Mouse (Mus musculus): ENCODE data around the gene Col16a1. TPM values are rescaled to one million over a fixed set of nuclear protein-coding genes. Genes with fewer than 3 reads are reported as not detected.

The Col16a1 gene
- polyA plus RNA-seq, 1 experiment from 2014 or later = 7.2 TPM

DNA sequence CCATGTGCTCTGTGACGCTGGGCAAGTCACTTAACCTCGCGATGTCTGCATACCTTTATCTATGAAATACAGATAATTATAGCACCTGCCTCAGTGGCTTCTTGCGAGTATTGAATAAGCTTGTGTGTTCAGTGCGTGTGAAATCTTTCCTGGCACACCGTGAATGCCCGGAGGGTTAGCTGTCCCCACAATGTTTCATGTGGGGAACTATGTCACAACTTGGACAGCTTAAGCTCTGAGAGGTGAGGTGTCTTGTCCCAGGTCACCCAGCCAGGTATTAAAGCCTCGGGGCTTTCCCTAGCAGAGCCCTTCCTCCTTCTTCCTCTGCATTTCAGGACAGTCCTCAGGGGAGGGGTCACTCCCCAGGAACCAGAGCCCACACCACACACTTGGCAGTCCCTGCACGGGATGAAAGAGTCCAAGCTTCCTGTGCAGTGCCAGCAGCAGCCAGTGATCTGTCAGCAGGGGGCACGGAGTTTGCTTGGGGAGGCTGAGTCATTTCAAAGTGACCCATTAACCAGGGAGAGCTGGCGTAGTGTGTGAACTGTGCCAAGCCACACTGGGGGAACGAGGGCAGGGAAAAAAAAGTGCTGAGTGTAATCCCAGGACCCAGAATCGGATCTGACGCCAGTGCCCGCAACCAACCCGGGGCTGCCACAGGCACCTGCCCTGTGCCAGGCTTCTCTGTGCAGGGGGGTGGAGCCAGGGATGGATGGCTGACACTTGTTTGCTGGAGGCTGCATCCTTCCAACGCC, 27.3 kb downstream of the Col16a1 start:
- no peak for DNase-seq (ENCODE audit: low spot score)
- Histone ChIP-seq H3K4me3 (no peak overlapping the region), H3K27me3 (replicated peaks; ENCODE audit: low read depth, poor library complexity, severe bottlenecking) (peaks cover 55% of the 10 kb centered on the region), H3K4me1 (peaks cover 14% of the 10 kb centered on the region), H3K27ac (replicated peaks) (no peak overlapping the region), H3K36me3 (replicated peaks) (no peaks in the 10 kb centered on the region), H3K9me3 (no peaks in the 10 kb centered on the region)
- 74% methylated on average over 17 of the region's 17 CpGs for WGBS

DNA sequence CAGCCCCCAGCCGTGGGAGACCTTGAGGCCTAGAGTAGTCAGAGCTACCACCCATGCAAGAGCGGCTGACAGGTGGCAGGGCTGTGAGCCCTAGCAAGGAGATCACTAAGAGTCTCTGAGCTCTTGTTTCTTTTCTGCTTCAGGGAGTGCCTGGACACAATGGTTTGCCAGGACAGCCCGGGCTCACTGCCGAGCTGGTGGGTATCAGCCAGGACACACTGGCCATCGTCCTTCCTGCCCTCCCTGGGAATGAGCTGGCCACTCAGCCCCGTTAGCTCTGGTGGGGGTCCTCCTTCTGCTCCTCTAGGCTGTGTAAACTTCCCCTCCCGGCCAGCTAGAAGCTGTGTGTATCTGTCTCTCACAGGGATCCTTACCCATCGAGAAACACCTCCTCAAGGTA, 29.2 kb downstream of the Col16a1 start:
- H3K27me3 ChIP-seq (replicated peaks; ENCODE audit: low read depth, poor library complexity, severe bottlenecking) = peaks cover 69% of the 10 kb centered on the region
- no peak overlapping the region for H3K27ac ChIP-seq (replicated peaks)
- no peak overlapping the region for H3K4me3 ChIP-seq
- peaks cover 23% of the 10 kb centered on the region for H3K4me1 ChIP-seq
- DNase-seq (ENCODE audit: low spot score) = no peak
- 47% methylated on average over 8 of the region's 8 CpGs for WGBS
- H3K36me3 ChIP-seq (replicated peaks) = no peaks in the 10 kb centered on the region
- no peaks in the 10 kb centered on the region for H3K9me3 ChIP-seq

DNA sequence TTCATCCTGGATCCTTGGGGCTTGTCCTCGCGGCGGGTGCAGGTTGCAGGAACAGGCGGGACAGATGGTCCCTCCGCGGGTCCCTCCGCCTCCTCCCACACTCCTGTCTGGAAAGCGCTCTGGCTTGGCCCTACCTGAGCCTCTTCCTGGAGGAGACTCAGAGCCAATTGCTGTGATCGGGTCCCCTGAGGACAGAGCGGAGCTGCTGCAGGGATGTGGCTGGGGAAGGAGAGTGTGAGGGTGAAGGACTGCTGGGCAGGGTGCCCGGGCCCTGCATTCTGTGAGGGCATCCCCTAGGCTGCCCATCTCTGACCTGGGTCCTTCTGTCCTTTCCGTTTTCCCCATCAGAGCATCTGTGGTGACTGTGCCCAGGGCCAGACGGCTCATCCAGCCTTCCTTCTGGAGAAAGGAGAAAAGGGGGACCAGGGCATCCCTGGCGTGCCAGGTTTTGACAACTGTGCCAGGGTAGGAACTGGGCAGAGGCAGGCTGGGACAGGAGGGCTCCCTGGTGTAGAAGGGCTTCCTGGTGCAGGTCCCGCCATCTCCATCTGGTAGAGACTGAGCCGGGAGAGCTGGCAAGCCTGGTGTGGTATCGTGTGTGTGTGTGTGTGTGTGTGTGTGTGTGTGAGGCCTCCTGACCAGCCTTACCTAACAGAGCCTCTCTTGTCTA, 31.3 kb downstream of the Col16a1 start:
- peak overlapping the region; percentile 4; the same call in 1 of the 2 replicates for H3K27ac ChIP-seq (replicated peaks)

DNA sequence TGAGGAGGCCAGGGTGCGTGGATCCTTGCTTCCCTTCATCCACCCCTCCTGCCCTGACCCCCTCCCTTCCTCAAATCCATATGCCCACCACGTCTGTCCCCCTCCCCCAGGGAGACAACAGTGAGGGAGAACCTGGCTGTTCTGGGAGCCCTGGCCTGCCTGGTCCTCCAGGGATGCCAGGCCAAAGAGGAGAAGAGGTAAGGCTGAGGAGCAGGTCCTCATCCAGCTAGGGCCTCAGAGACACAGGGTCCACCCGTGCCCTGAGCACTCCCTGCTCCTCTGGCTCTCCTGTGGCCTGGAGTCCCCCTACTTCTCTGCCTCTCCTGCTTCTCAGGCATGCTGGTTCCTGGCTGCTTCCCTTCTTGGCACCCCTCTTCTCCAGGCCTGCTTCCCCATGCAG, 31.9 kb downstream of the Col16a1 start:
- no peaks in the 10 kb centered on the region for H3K9me3 ChIP-seq
- no peaks in the 10 kb centered on the region for H3K36me3 ChIP-seq (replicated peaks)
- no peak overlapping the region for H3K4me3 ChIP-seq
- no peak for DNase-seq (ENCODE audit: low spot score)
- H3K27me3 ChIP-seq (replicated peaks; ENCODE audit: low read depth, poor library complexity, severe bottlenecking) = peaks cover 73% of the 10 kb centered on the region
- H3K4me1 ChIP-seq = peaks cover 48% of the 10 kb centered on the region
- peak overlapping the region; percentile 1; the same call in 1 of the 2 replicates for H3K27ac ChIP-seq (replicated peaks)
- 42% methylated on average over 3 of the region's 3 CpGs for WGBS

More for the DNA sequence above, 31.3 kb downstream of the Col16a1 start:
- no peaks in the 10 kb centered on the region for H3K36me3 ChIP-seq (replicated peaks)
- H3K27me3 ChIP-seq (replicated peaks; ENCODE audit: low read depth, poor library complexity, severe bottlenecking) = peaks cover 75% of the 10 kb centered on the region
- H3K4me3 ChIP-seq = no peak overlapping the region
- WGBS = 60% methylated on average over 17 of the region's 17 CpGs
- H3K4me1 ChIP-seq = peaks cover 43% of the 10 kb centered on the region
- DNase-seq (ENCODE audit: low spot score) = no peak
- no peaks in the 10 kb centered on the region for H3K9me3 ChIP-seq

DNA sequence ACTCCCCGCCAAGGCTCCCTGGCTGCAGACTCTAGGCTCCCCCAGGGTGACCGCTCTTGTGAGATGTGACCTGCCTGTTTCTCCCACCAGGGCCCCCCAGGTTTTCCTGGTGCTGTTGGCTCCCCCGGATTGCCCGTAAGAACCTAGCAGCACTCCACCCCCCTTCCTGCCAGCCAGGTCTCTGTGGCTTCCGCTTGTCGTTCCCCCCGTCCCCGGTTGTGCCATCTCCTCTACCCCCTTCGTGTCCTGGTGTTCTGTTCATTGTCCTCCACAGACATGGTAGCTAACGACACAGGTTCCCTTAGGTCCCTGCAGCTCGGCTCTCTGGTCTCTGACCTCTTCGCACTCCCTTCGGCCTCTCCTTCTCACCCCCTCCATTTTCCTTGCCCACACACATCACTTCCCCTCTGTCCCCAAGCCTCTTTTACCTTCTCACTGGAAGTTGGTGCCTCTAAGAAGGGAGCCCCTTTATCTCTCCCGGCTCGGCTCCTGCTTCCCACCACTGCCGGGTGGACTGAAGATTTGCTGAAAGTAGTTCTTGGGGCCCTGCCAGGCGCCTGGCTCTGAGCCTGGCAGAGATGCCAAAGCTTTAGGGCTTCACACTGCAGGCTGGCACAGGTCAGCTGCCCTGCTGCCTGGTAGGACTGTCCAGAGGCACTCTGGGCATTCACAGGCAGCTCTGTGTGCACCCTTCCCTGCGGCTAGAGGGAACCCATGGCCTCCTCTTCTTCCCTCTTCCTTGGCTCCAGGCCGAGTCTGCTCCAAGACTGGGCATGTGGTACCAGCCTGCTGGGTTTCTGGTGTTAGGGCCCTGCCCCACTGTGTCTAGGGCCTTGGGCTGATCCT, 33.9 kb downstream of the Col16a1 start:
- no peak for DNase-seq (ENCODE audit: low spot score)
- H3K27ac ChIP-seq (replicated peaks) = peak overlapping the region; percentile 19; the same call in 1 of the 2 replicates
- 77% methylated on average over 19 of the region's 19 CpGs for WGBS
- no peaks in the 10 kb centered on the region for H3K9me3 ChIP-seq
- H3K4me1 ChIP-seq = peaks cover 61% of the 10 kb centered on the region
- peaks cover 69% of the 10 kb centered on the region for H3K27me3 ChIP-seq (replicated peaks; ENCODE audit: low read depth, poor library complexity, severe bottlenecking)
- no peak overlapping the region for H3K4me3 ChIP-seq
- H3K36me3 ChIP-seq (replicated peaks) = no peaks in the 10 kb centered on the region

DNA sequence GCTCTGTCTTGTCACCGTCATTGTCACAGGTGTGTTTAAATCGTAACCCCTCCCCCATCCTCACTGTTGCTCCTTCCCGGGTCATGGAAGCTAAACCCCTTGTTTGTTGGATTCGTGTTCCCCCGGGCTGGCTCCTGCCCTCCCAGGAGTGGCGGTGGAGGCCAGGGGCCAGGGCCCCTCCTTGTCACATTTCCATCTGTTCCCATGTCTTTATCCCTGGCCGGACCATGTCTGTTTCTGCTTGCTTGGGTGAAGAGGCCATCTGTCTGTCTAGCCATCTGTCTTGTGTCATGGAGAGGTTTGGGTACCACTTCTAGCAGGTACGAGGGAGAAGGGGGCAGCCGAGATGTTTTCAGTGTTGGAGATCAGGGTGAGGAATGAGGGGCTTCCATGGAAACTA, 34.6 kb downstream of the Col16a1 start:
- Histone ChIP-seq H3K27me3 (replicated peaks; ENCODE audit: low read depth, poor library complexity, severe bottlenecking) (peaks cover 65% of the 10 kb centered on the region), H3K9me3 (no peaks in the 10 kb centered on the region), H3K27ac (replicated peaks) (no peak overlapping the region), H3K4me1 (peaks cover 56% of the 10 kb centered on the region), H3K36me3 (replicated peaks) (no peaks in the 10 kb centered on the region), H3K4me3 (no peak overlapping the region)
- no peak for DNase-seq (ENCODE audit: low spot score)
- 51% methylated on average over 9 of the region's 9 CpGs for WGBS

DNA sequence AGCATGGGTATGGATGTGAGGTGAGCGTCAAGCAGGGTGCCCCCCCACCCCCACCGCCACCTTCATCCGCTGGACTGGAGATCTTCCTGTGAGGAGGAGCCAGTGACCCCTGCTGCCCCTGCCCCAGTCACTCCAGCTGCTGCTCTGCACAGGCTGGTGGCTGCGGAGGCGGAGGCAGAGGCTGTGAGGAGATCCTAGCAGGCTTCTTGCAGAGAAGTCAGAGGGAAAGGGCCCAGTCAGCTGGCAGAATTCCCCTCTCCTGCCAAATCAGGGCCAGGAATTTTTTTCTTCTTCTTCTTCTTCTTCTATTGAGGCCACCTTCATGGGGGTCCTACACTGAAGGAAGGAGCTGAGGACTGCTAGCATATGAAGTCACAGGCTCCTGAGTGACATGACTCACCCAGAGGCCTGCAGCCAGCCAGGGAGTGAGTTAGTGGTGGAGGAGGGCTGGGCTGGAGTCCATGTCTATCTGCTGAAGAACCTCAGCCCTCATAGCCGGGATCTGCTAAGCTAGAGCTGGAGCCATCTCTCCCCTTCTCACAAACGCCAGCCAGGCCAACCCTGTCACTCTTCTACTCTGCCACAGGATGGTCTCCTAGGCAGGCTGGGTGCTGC, 36.8 kb downstream of the Col16a1 start:
- Histone ChIP-seq H3K27ac (replicated peaks) (0 out of 2 replicates have a peak overlapping the region, but pooled peaks have one; percentile 45), H3K27me3 (replicated peaks; ENCODE audit: low read depth, poor library complexity, severe bottlenecking) (peaks cover 63% of the 10 kb centered on the region), H3K36me3 (replicated peaks) (no peaks in the 10 kb centered on the region), H3K9me3 (no peaks in the 10 kb centered on the region), H3K4me3 (no peak overlapping the region), H3K4me1 (peaks cover 51% of the 10 kb centered on the region)
- WGBS = 43% methylated on average over 7 of the region's 7 CpGs
- no peak for DNase-seq (ENCODE audit: low spot score)

DNA sequence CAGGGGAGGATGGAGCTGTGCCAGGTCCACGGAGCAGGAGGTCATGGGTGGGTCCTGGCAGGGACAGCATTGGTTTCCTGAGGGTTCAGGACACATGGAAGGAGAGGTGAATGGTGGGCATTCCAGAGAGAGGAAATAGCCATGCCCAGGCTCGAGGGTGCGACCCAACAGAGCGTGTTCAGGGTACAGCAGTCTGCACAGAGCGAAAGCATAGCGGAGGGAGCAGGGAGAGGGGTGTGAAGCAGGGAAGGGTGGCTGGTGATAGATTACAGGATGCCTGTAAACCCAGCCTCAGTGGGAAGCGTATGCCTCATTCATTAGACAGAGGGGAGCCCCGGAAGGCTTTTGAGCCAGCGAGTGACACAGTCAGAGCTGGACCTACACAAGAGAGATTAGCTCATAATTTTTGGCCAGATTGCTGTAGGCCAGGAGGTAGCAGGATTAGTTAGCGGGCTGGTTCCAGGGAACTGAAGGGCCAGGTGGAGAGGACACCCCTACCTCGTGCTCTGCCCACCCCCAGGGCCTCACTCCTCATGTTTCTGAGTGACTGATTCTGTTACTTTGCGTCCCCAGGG, 37.7 kb downstream of the Col16a1 start:
- 70% methylated on average over 12 of the region's 12 CpGs for WGBS
- Histone ChIP-seq H3K27me3 (replicated peaks; ENCODE audit: low read depth, poor library complexity, severe bottlenecking) (peaks cover 56% of the 10 kb centered on the region), H3K4me1 (peaks cover 56% of the 10 kb centered on the region)

DNA sequence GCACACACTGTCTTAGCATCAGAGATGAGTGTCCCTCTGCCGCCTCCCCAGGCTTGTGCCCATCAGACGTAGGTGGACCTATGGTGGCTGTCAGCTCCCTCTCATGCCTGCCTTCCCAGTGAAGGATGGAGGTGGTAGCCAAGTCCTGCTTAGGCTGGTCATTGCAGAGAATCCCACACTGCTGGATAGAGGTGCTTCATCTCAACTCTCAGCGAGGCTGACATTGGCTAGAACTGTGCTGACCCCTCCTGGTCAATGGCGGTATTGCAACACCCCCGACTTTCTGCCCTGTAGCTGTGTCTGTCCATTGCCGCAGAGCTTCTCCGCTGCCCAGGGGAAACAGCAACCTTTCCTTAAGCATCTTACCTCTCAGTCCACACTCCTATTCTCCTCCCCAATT, 39.7 kb downstream of the Col16a1 start:
- Histone ChIP-seq H3K4me1 (peaks cover 52% of the 10 kb centered on the region), H3K27me3 (replicated peaks; ENCODE audit: low read depth, poor library complexity, severe bottlenecking) (peaks cover 44% of the 10 kb centered on the region), H3K4me3 (no peak overlapping the region), H3K36me3 (replicated peaks) (no peaks in the 10 kb centered on the region), H3K27ac (replicated peaks) (no peak overlapping the region), H3K9me3 (no peaks in the 10 kb centered on the region)
- DNase-seq (ENCODE audit: low spot score) = peak; percentile 90
- WGBS = 10% methylated on average over 7 of the region's 7 CpGs

More for the DNA sequence above, 37.7 kb downstream of the Col16a1 start:
- Histone ChIP-seq H3K9me3 (no peaks in the 10 kb centered on the region), H3K36me3 (replicated peaks) (no peaks in the 10 kb centered on the region), H3K27ac (replicated peaks) (no peak overlapping the region), H3K4me3 (no peak overlapping the region)
- DNase-seq (ENCODE audit: low spot score) = no peak

DNA sequence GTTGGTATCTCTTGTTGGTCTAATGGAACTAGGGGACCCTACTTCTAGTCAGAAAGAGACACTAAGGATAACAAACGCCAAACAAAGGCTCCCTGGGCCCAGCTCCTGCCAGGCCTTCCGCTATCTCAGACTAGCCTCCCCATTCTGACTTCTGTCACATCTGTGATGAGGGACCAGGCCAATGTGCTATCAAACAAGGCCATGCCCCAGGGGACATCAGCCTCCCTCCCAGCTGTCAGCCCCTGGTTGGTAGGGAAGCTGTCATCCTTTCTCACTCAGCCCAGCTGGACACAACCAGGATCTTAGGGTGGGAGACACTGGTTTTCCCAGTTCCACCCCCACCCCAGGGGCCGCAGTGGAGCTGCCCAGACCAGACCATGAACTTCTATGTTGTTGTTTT, 47.5 kb downstream of the Col16a1 start:
- H3K27ac ChIP-seq (replicated peaks) = no peak overlapping the region

DNA sequence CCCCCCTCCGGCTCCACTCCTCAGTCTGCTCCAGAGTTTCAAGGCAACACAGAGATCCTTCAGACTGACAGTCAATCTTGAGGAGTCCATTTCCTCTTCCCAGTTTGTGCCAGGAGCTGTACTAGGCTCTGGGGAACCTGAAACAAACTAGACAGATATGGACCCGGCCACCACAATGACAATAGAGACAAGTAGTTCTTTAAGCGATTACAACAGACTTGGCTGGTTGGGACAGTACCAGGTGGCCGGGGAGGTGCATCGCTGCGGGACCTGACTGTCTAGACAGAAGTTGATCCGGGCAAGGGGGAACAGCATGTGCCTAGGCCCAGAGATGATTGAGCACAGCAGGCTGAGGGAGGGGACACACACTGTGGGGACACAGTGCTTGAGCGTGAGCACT, 53.5 kb downstream of the Col16a1 start:
- H3K4me1 ChIP-seq = peaks cover 48% of the 10 kb centered on the region
- H3K9me3 ChIP-seq = no peaks in the 10 kb centered on the region
- peak overlapping the region; percentile 36; the same call in 1 of the 2 replicates for H3K27ac ChIP-seq (replicated peaks)
- H3K4me3 ChIP-seq = no peak overlapping the region
- no peak for DNase-seq (ENCODE audit: low spot score)
- WGBS = 21% methylated on average over 8 of the region's 8 CpGs
- H3K27me3 ChIP-seq (replicated peaks; ENCODE audit: low read depth, poor library complexity, severe bottlenecking) = peaks cover 16% of the 10 kb centered on the region
- no peaks in the 10 kb centered on the region for H3K36me3 ChIP-seq (replicated peaks)

More for the DNA sequence above, 47.5 kb downstream of the Col16a1 start:
- peaks cover 42% of the 10 kb centered on the region for H3K27me3 ChIP-seq (replicated peaks; ENCODE audit: low read depth, poor library complexity, severe bottlenecking)
- peaks cover 57% of the 10 kb centered on the region for H3K4me1 ChIP-seq
- no peaks in the 10 kb centered on the region for H3K9me3 ChIP-seq
- no peak overlapping the region for H3K4me3 ChIP-seq
- 44% methylated on average over 3 of the region's 3 CpGs for WGBS
- DNase-seq (ENCODE audit: low spot score) = no peak
- H3K36me3 ChIP-seq (replicated peaks) = no peaks in the 10 kb centered on the region

Data from embryonic facial prominence, embryonic 10.5 days (tissue).